Mouse (Mus musculus) heart, postnatal 0 days (tissue): ENCODE measurements around the gene Map3k20. TPM values are rescaled to one million over a fixed set of nuclear protein-coding genes. Genes with fewer than 3 reads are reported as not detected.

Experiments
- ATAC-seq: fragments of 200-750 bp; cut with Nextera tagmentation; 2 replicates; pipeline ENCODE4 v1.8.0; 2017; ENCODE audit warnings: low read depth, moderate number of reproducible peaks, moderate library complexity; ENCODE audit not compliant: insufficient read depth
- DNase-seq: peaks from one replicate; pipeline ENCODE4 v3.0.0-alpha.2; 2016; ENCODE audit warnings: low spot score
- H3K27ac ChIP-seq: fragments of 300-500 bp; sonication (generic); 2 replicates; pipeline ENCODE4 v1.5.1; 2014; ENCODE audit warnings: low read depth, mild to moderate bottlenecking
- H3K27me3 ChIP-seq: fragments of 300-500 bp; sonication (generic); 2 replicates; pipeline ENCODE4 v1.6.1; 2014; ENCODE audit warnings: low read length, mixed read lengths; ENCODE audit not compliant: control insufficient read depth, insufficient read depth
- H3K36me3 ChIP-seq: fragments of 300-500 bp; sonication (generic); replicated peaks from 2 replicates; pipeline ENCODE4 v1.6.1; 2014; ENCODE audit warnings: low read length, mixed read lengths; ENCODE audit not compliant: control insufficient read depth, insufficient read depth
- H3K4me1 ChIP-seq: fragments of 300-500 bp; sonication (generic); 2 replicates; pipeline ENCODE4 v1.6.1; 2014; ENCODE audit warnings: antibody characterized with exemption; ENCODE audit not compliant: control insufficient read depth, insufficient read depth
- H3K4me2 ChIP-seq: fragments of 300-500 bp; sonication (generic); 2 replicates; pipeline ENCODE4 v1.6.1; 2014; ENCODE audit warnings: low read depth, mild to moderate bottlenecking, low read length, moderate library complexity
- H3K4me3 ChIP-seq: fragments of 300-500 bp; sonication (generic); 2 replicates; pipeline ENCODE4 v1.5.1; 2014; ENCODE audit warnings: low read depth, low read length
- H3K9ac ChIP-seq: fragments of 300-500 bp; sonication (generic); replicated peaks from 2 replicates; pipeline ENCODE4 v1.6.1; 2014; ENCODE audit warnings: low read depth, low read length, mixed read lengths
- H3K9me3 ChIP-seq: fragments of 300-500 bp; sonication (generic); replicated peaks from 2 replicates; pipeline ENCODE4 v1.6.1; 2016; ENCODE audit warnings: low read length; ENCODE audit not compliant: control insufficient read depth
- CTCF ChIP-seq: IDR thresholded peaks from 2 replicates; pipeline ENCODE4 v1.5.1; 2016; ENCODE audit warnings: antibody characterized with exemption, control low read depth, low read depth
- EP300 ChIP-seq: IDR thresholded peaks from 2 replicates; pipeline ENCODE4 v1.6.1; 2016; ENCODE audit warnings: antibody characterized with exemption, low read depth
- WGBS: fragments of 180-500 bp; shearing (Covaris S2); extraction: QIAGEN DNeasy Blood & Tissue Kit; methylation state at CpG from one replicate; pipeline ENCODE4 v1.1.7; 2014; 5-methylcytosine and 5-hydroxymethylcytosine counted together
- polyA plus RNA-seq: library from polyadenylated mRNA; unstranded; fragments of >200 nt; fragmentation: Nextera tagmentation; extraction: Ambion mirVana; gene quantifications from 2 replicates; pipeline ENCODE4 v1.2.1, GENCODE M21; 2015
- total RNA-seq: library from RNA; depleted of rRNA; stranded (reverse); fragments of >200 nt; gene quantifications from 2 replicates; pipeline ENCODE4 v1.2.3, GENCODE M21; 2014; ENCODE audit warnings: low replicate concordance

The Map3k20 gene
- total and polyA plus RNA-seq, 2 experiments from 2014 or later = 26.1 to 95.0 TPM

DNA sequence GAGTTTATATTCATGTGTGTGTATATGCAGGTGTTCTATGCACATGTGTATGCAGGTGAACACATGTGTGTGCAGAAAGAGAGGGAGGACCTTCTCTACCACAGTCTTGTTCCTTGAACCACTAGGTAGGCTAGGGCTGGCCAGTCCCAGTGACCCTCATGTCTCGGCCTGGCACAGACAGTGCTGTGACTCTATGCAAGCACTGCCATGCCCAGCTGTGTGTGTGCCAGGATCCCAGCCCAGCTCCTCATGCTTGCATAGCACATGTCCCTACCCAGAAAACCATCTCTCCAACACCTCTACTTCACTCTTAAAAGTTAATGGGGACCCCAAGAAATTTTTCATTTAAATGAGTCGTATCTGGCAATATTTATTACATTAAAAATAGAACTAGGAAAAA, 106.3 kb downstream of the Map3k20 start:
- Histone ChIP-seq H3K9me3 (no peaks in the 10 kb centered on the region), H3K27me3 (no peaks in the 10 kb centered on the region), H3K9ac (no peak overlapping the region), H3K36me3 (peaks cover 19% of the 10 kb centered on the region), H3K4me3 (no peak overlapping the region), H3K27ac (peak overlapping the region; percentile 84; the same call in 1 of the 2 replicates), H3K4me2 (no peak overlapping the region), H3K4me1 (peaks cover 12% of the 10 kb centered on the region; the same call in 1 of the 2 replicates)
- DNase-seq (no peak), ATAC-seq (no peak)
- WGBS = 73% methylated on average over 2 of the region's 2 CpGs
- TF ChIP-seq EP300 (no peak), CTCF (no peak)

GRCm38 (mm10) chr2:72392316-72392715, 106.9 kb downstream of the Map3k20 start:
- no peaks in the 10 kb centered on the region for H3K9me3 ChIP-seq
- DNase-seq (no peak), ATAC-seq (no peak)
- H3K36me3 ChIP-seq = peaks cover 24% of the 10 kb centered on the region
- no peak overlapping the region for H3K4me3 ChIP-seq
- peaks cover 12% of the 10 kb centered on the region; the same call in 1 of the 2 replicates for H3K4me1 ChIP-seq
- H3K27ac ChIP-seq = no peak overlapping the region
- no peak overlapping the region for H3K4me2 ChIP-seq
- no peak overlapping the region for H3K9ac ChIP-seq
- no peak for TF ChIP-seq EP300
- TF ChIP-seq CTCF = no peak
- no peaks in the 10 kb centered on the region for H3K27me3 ChIP-seq
- 31% methylated on average over 4 of the region's 4 CpGs for WGBS

- Histone ChIP-seq H3K27me3 (no peaks in the 10 kb centered on the region), H3K27ac (peak overlapping the region; percentile 25; the same call in 1 of the 2 replicates), H3K36me3 (peaks cover 34% of the 10 kb centered on the region), H3K9ac (no peak overlapping the region), H3K4me1 (peaks cover 12% of the 10 kb centered on the region; the same call in 1 of the 2 replicates), H3K9me3 (no peaks in the 10 kb centered on the region), H3K4me3 (no peak overlapping the region), H3K4me2 (no peak overlapping the region)
- TF ChIP-seq CTCF = no peak
- no peak for TF ChIP-seq EP300
- WGBS = 89% methylated on average over 6 of the region's 6 CpGs
- DNase-seq (no peak), ATAC-seq (no peak)
Observed at GRCm38 (mm10) chr2:72396934-72397333, 111.5 kb downstream of the Map3k20 start.

DNA sequence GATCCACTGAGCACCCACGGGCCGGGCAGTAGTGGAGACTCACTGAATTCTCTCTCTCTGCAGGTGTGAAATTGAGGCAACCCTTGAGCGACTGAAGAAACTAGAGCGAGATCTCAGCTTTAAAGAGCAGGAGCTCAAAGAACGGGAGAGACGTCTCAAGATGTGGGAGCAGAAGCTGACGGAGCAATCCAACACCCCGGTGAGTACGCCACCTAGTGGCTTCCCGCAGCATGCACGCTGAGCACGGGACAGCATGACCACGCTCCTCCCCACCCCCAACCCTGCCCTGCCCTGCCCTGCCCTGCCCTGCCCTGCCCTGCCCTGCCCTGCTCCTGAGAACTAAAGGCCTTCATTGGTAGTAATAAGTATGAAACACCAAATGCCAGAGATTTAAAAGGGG, 112.8 kb downstream of the Map3k20 start:
- no peak overlapping the region for H3K9ac ChIP-seq
- H3K27me3 ChIP-seq = no peaks in the 10 kb centered on the region
- H3K4me3 ChIP-seq = no peak overlapping the region
- WGBS = 32% methylated on average over 13 of the region's 13 CpGs
- DNase-seq (peak; percentile 57), ATAC-seq (peak; percentile 80)
- no peak overlapping the region for H3K27ac ChIP-seq
- H3K4me2 ChIP-seq = no peak overlapping the region
- no peaks in the 10 kb centered on the region for H3K9me3 ChIP-seq
- peaks cover 46% of the 10 kb centered on the region for H3K36me3 ChIP-seq
- TF ChIP-seq EP300 (no peak), CTCF (peak; percentile 66)
- H3K4me1 ChIP-seq = peaks cover 12% of the 10 kb centered on the region; the same call in 1 of the 2 replicates

GRCm38 (mm10) chr2:72399469-72400195, 114.2 kb downstream of the Map3k20 start:
- H3K27ac ChIP-seq = peak overlapping the region; percentile 55; the same call in 1 of the 2 replicates
- H3K36me3 ChIP-seq = peaks cover 49% of the 10 kb centered on the region
- 69% methylated on average over 12 of the region's 12 CpGs for WGBS
- TF ChIP-seq EP300 (no peak), CTCF (no peak)
- no peaks in the 10 kb centered on the region for H3K9me3 ChIP-seq
- H3K4me3 ChIP-seq = no peak overlapping the region
- H3K4me2 ChIP-seq = no peak overlapping the region
- DNase-seq = no peak
- ATAC-seq = no peak
- no peaks in the 10 kb centered on the region for H3K27me3 ChIP-seq
- H3K4me1 ChIP-seq = peaks cover 12% of the 10 kb centered on the region; the same call in 1 of the 2 replicates
- no peak overlapping the region for H3K9ac ChIP-seq

GRCm38 (mm10) chr2:72401290-72401689, 115.9 kb downstream of the Map3k20 start:
- peaks cover 48% of the 10 kb centered on the region for H3K36me3 ChIP-seq
- TF ChIP-seq CTCF (no peak), EP300 (no peak)
- H3K4me2 ChIP-seq = no peak overlapping the region
- DNase-seq = no peak
- H3K27ac ChIP-seq = no peak overlapping the region
- no peak overlapping the region for H3K9ac ChIP-seq
- H3K27me3 ChIP-seq = no peaks in the 10 kb centered on the region
- peaks cover 12% of the 10 kb centered on the region; the same call in 1 of the 2 replicates for H3K4me1 ChIP-seq
- no peaks in the 10 kb centered on the region for H3K9me3 ChIP-seq
- H3K4me3 ChIP-seq = no peak overlapping the region
- no peak for ATAC-seq
- WGBS = 87% methylated on average over 9 of the region's 9 CpGs
